Mouse (Mus musculus): ENCODE results near the gene Ptbp1.
"Not testable (repeated sequence)": the region's sequence is repeated elsewhere in the genome, so short reads cannot be mapped to it uniquely, and the experiment has no call there.

Gene Ptbp1

GRCm38 (mm10) chr10:79884446-79884845, 30.2 kb downstream of the Ptbp1 start:
- DNase-seq (ENCODE audit: low read depth): no peak

GRCm38 (mm10) chr10:79884938-79885337, 30.7 kb downstream of the Ptbp1 start:
- DNase-seq (ENCODE audit: low read depth): not testable (repeated sequence)

GRCm38 (mm10) chr10:79886054-79886453, 31.8 kb downstream of the Ptbp1 start, which contains the start of gene Elane:
Elane (plus strand) TSS chr10:79886247.
- DNase-seq (ENCODE audit: low read depth): no peak

GRCm38 (mm10) chr10:79886611-79887010, 32.4 kb downstream of the Ptbp1 start:
- no peak for DNase-seq (ENCODE audit: low read depth)

- no peak for DNase-seq (ENCODE audit: low read depth)
Measured at GRCm38 (mm10) chr10:79889386-79889785, 35.2 kb downstream of the Ptbp1 start.

GRCm38 (mm10) chr10:79890670-79891069, 36.4 kb downstream of the Ptbp1 start, which contains the start of gene Cfd:
Cfd (plus strand) TSS chr10:79890853.
- DNase-seq (ENCODE audit: low read depth): no peak

- not testable (repeated sequence) for DNase-seq (ENCODE audit: low read depth)
Measured at GRCm38 (mm10) chr10:79892451-79893118, 38.4 kb downstream of the Ptbp1 start.

GRCm38 (mm10) chr10:79896306-79896705, 42.1 kb downstream of the Ptbp1 start:
- DNase-seq (ENCODE audit: low read depth): no peak

GRCm38 (mm10) chr10:79896814-79897213, 42.6 kb downstream of the Ptbp1 start:
- no peak for DNase-seq (ENCODE audit: low read depth)

- no peak for DNase-seq (ENCODE audit: low read depth)
Measured at GRCm38 (mm10) chr10:79897316-79898245, 43.4 kb downstream of the Ptbp1 start.

GRCm38 (mm10) chr10:79900951-79901410, 46.8 kb downstream of the Ptbp1 start:
- no peak for DNase-seq (ENCODE audit: low read depth)

- DNase-seq (ENCODE audit: low read depth): no peak
Measured at GRCm38 (mm10) chr10:79906712-79907111, 52.5 kb downstream of the Ptbp1 start.

GRCm38 (mm10) chr10:79907415-79907814, 53.2 kb downstream of the Ptbp1 start:
- no peak for DNase-seq (ENCODE audit: low read depth)

- peak; percentile 91 for DNase-seq (ENCODE audit: low read depth)
Measured at GRCm38 (mm10) chr10:79908167-79909091, 54.2 kb downstream of the Ptbp1 start, which contains the start of gene Med16. Med16 (minus strand) TSS chr10:79908923.

- no peak for DNase-seq (ENCODE audit: low read depth)
Measured at GRCm38 (mm10) chr10:79909092-79909922, 55.1 kb downstream of the Ptbp1 start.

- no peak for DNase-seq (ENCODE audit: low read depth)
Measured at GRCm38 (mm10) chr10:79910556-79910955, 56.3 kb downstream of the Ptbp1 start, which contains the start of gene Gm26602. Gm26602 (plus strand) TSS chr10:79910856.

- no peak for DNase-seq (ENCODE audit: low read depth)
Measured at GRCm38 (mm10) chr10:79912412-79912811, 58.2 kb downstream of the Ptbp1 start.

All from fibroblast of lung, adult 2 months (primary cell).